Mouse (Mus musculus) MEL (cell line): Measurements from ENCODE around the gene Als2. TPM values are rescaled to one million over a fixed set of nuclear protein-coding genes. Genes with fewer than 3 reads are reported as not detected.

ENCODE experiments used
- DNase-seq: peaks from one replicate; pipeline ENCODE4 v3.0.0; 2011; ENCODE audit warnings: low read depth, low spot score
- H3K27ac ChIP-seq: 2 replicates; pipeline ENCODE4 v1.5.1; 2012; ENCODE audit warnings: low read depth, mild to moderate bottlenecking, control low read depth, low read length, moderate library complexity; ENCODE audit not compliant: control insufficient read depth
- H3K27me3 ChIP-seq, 2 experiments: fragments of 150-350 bp in 1 of 2; sonication (generic) in 1 of 2; 2 replicates each; pipeline ENCODE4 v1.6.1; 2012; ENCODE audit warnings: low read length in 2 of 2, mild to moderate bottlenecking in 2 of 2, improper control_type of control experiment in 1 of 2, moderate library complexity in 1 of 2; ENCODE audit not compliant: insufficient read depth in 2 of 2, control insufficient read depth in 1 of 2
- H3K36me3 ChIP-seq, 2 experiments: 2 replicates each; pipeline ENCODE4 v1.6.1; 2012 to 2014; ENCODE audit warnings: low read length in 2 of 2, improper control_type of control experiment in 1 of 2, inconsistent platforms in 1 of 2, mild to moderate bottlenecking in 1 of 2; ENCODE audit not compliant: insufficient read depth in 2 of 2, control insufficient read depth in 1 of 2
- H3K4me1 ChIP-seq, 2 experiments: fragments of 150-350 bp in 1 of 2; sonication (generic) in 1 of 2; 2 replicates each; pipeline ENCODE4 v1.6.1; 2012; ENCODE audit warnings: low read length in 2 of 2, improper control_type of control experiment in 1 of 2, mild to moderate bottlenecking in 1 of 2; ENCODE audit not compliant: insufficient read depth in 2 of 2, control insufficient read depth in 1 of 2
- H3K4me3 ChIP-seq, 2 experiments: fragments of 150-350 bp in 1 of 2; sonication (generic) in 1 of 2; 2 replicates each; pipeline ENCODE4 v1.5.1; 2012; ENCODE audit warnings: low read depth in 2 of 2, low read length in 2 of 2, mild to moderate bottlenecking in 2 of 2, moderate library complexity in 2 of 2, control low read depth in 1 of 2, improper control_type of control experiment in 1 of 2; ENCODE audit not compliant: control insufficient read depth in 1 of 2, insufficient read depth in 1 of 2
- H3K79me2 ChIP-seq: 2 replicates; pipeline ENCODE4 v1.6.1; 2012; ENCODE audit warnings: mild to moderate bottlenecking, low read length, moderate library complexity; ENCODE audit not compliant: control insufficient read depth, poor library complexity, insufficient read depth
- H3K9ac ChIP-seq: 2 replicates; pipeline ENCODE4 v1.6.1; 2012; ENCODE audit warnings: low read depth, mild to moderate bottlenecking, control low read depth, low read length, moderate library complexity; ENCODE audit not compliant: control insufficient read depth, poor library complexity, severe bottlenecking
- H3K9me3 ChIP-seq: fragments of 150-350 bp; sonication (generic); replicated peaks from 2 replicates; pipeline ENCODE4 v1.6.1; 2012; ENCODE audit warnings: mild to moderate bottlenecking, low read length, improper control_type of control experiment, moderate library complexity; ENCODE audit not compliant: insufficient read depth
- BHLHE40 ChIP-seq: IDR thresholded peaks from 2 replicates; pipeline ENCODE4 v1.6.1; 2012; ENCODE audit warnings: low read depth, mild to moderate bottlenecking, inconsistent platforms, low read length, improper control_type of control experiment, borderline replicate concordance
- CHD1 ChIP-seq: IDR thresholded peaks from 2 replicates; pipeline ENCODE4 v1.6.1; 2012; ENCODE audit warnings: low read depth, mild to moderate bottlenecking, inconsistent platforms, low read length, improper control_type of control experiment
- CTCF ChIP-seq, 3 experiments: IDR thresholded peaks in 2 of 3; conservative IDR thresholded peaks in 1 of 3; 2 replicates each; pipeline ENCODE4 v1.5.1; 2011 to 2012; ENCODE audit warnings: low read length in 3 of 3, low read depth in 2 of 3, mild to moderate bottlenecking in 2 of 3, improper control_type of control experiment in 1 of 3, inconsistent platforms in 1 of 3, mixed read lengths in 1 of 3, moderate library complexity in 1 of 3; ENCODE audit not compliant: control insufficient read depth in 1 of 3, insufficient read depth in 1 of 3, poor library complexity in 1 of 3, severe bottlenecking in 1 of 3
- E2F4 ChIP-seq: IDR thresholded peaks from 2 replicates; pipeline ENCODE4 v1.6.1; 2011; ENCODE audit warnings: low read depth, low read length, improper control_type of control experiment, borderline replicate concordance
- EP300 ChIP-seq, 2 experiments: IDR thresholded peaks; 2 replicates each; pipeline ENCODE4 v1.6.1; 2011; ENCODE audit warnings: improper control_type of control experiment in 2 of 2, low read length in 2 of 2, low read depth in 1 of 2, mild to moderate bottlenecking in 1 of 2
- JUND ChIP-seq: IDR thresholded peaks from 2 replicates; pipeline ENCODE4 v1.6.1; 2011; ENCODE audit warnings: low read depth, mild to moderate bottlenecking, improper control_type of control experiment, low read length
- KAT2A ChIP-seq: conservative IDR thresholded peaks from 2 replicates; pipeline ENCODE4 v1.6.1; 2012; ENCODE audit warnings: low read depth, low read length, improper control_type of control experiment, inconsistent platforms
- MAX ChIP-seq: IDR thresholded peaks from 2 replicates; pipeline ENCODE4 v1.6.1; 2011; ENCODE audit warnings: low read length, improper control_type of control experiment
- MYC ChIP-seq: IDR thresholded peaks from 2 replicates; pipeline ENCODE4 v1.6.1; 2011; ENCODE audit warnings: low read depth, mild to moderate bottlenecking, low read length, improper control_type of control experiment, moderate library complexity
- NELFE ChIP-seq: IDR thresholded peaks from 2 replicates; pipeline ENCODE4 v1.6.1; 2011; ENCODE audit warnings: low read depth, low read length, improper control_type of control experiment
- NRF1 ChIP-seq: IDR thresholded peaks from 2 replicates; pipeline ENCODE4 v1.6.1; 2014; ENCODE audit warnings: low read depth, mild to moderate bottlenecking, inconsistent platforms, low read length, improper control_type of control experiment, moderate library complexity; ENCODE audit not compliant: poor library complexity, insufficient read depth, severe bottlenecking
- TAL1 ChIP-seq: IDR thresholded peaks from 2 replicates; pipeline ENCODE4 v1.6.1; 2012; ENCODE audit warnings: mild to moderate bottlenecking, inconsistent platforms, low read length, moderate library complexity, mixed read lengths
- TBP ChIP-seq: IDR thresholded peaks from 2 replicates; pipeline ENCODE4 v1.8.0; 2011; ENCODE audit warnings: low read depth, low read length, improper control_type of control experiment
- USF1 ChIP-seq: IDR thresholded peaks from 2 replicates; pipeline ENCODE4 v1.6.1; 2014; ENCODE audit warnings: low read depth, mild to moderate bottlenecking, inconsistent platforms, low read length, improper control_type of control experiment, moderate library complexity
- USF2 ChIP-seq, 2 experiments: IDR thresholded peaks; 2 replicates each; pipeline ENCODE4 v1.6.1; 2011 to 2012; ENCODE audit warnings: improper control_type of control experiment in 2 of 2, low read length in 2 of 2, borderline replicate concordance in 1 of 2, inconsistent platforms in 1 of 2, low read depth in 1 of 2, mild to moderate bottlenecking in 1 of 2; ENCODE audit not compliant: insufficient read depth in 1 of 2
- ZC3H11A ChIP-seq: IDR thresholded peaks from 2 replicates; pipeline ENCODE4 v1.6.1; 2012; ENCODE audit warnings: low read depth, mild to moderate bottlenecking, inconsistent platforms, low read length, improper control_type of control experiment
- ZKSCAN1 ChIP-seq: IDR thresholded peaks from 2 replicates; pipeline ENCODE4 v1.6.1; 2012; ENCODE audit warnings: low read depth, mild to moderate bottlenecking, inconsistent platforms, low read length, improper control_type of control experiment, moderate library complexity
- ZMIZ1 ChIP-seq: IDR thresholded peaks from 2 replicates; pipeline ENCODE4 v1.6.1; 2012; ENCODE audit warnings: low read depth, mild to moderate bottlenecking, inconsistent platforms, low read length, improper control_type of control experiment, moderate library complexity
- polyA plus RNA-seq, 2 experiments: library from polyadenylated mRNA; stranded (reverse) in 1 of 2; unstranded in 1 of 2; fragments of >175 nt in 1 of 2; fragments of >200 nt in 1 of 2; gene quantifications; 2 replicates each; pipeline versions ENCODE4 v1.2.1 to v1.2.4; 2012; ENCODE audit warnings: low replicate concordance in 2 of 2, low read depth in 1 of 2; ENCODE audit not compliant: insufficient read length in 2 of 2, insufficient read depth in 1 of 2, missing spikeins in 1 of 2
- total RNA-seq: library from RNA; depleted of rRNA; stranded (reverse); fragments of 300-350 nt; gene quantifications from 2 replicates; pipeline ENCODE4 v1.2.3, GENCODE M21; 2012

Als2 gene
- total and polyA plus RNA-seq, 3 experiments = 7.4 to 8.5 TPM; not detected in 1

- Histone ChIP-seq H3K79me2 (no peaks in the 10 kb centered on the region), H3K27me3 (no peaks in the 10 kb centered on the region), H3K36me3 (no peaks in the 10 kb centered on the region; a peak in 1 of 4 replicates), H3K9ac (no peak overlapping the region), H3K9me3 (no peaks in the 10 kb centered on the region), H3K27ac (no peak overlapping the region), H3K4me3 (no peak overlapping the region), H3K4me1 (0 out of 4 replicates have a peak, but pooled peaks cover 0 to 4% of the 10 kb centered on the region in 2 experiments)
- TF ChIP-seq ZMIZ1 = no peak
- no peak for DNase-seq
These were observed 42.1 kb downstream of the Als2 start for GRCm38 (mm10) chr1:59194979-59195378.

GRCm38 (mm10) chr1:59187786-59188185, 49.2 kb downstream of the Als2 start:
- no peak for DNase-seq
- TF ChIP-seq TBP (no peak), EP300 (IDR thresholded peaks at IDR 0.05; ENCODE audit: low read depth in 1 of 2, low read length in 2 of 2) (no peak), CTCF (IDR thresholded peaks at IDR 0.05 in 2 of 3, conservative IDR thresholded peaks at IDR 0.05 in 1 of 3; ENCODE audit: control insufficient read depth in 1 of 3, insufficient read depth in 1 of 3, low read depth in 2 of 3, low read length in 3 of 3, poor library complexity in 1 of 3, severe bottlenecking in 1 of 3) (no peak), USF2 (IDR thresholded peaks at IDR 0.05; ENCODE audit: borderline replicate concordance in 1 of 2, insufficient read depth in 1 of 2, low read depth in 1 of 2, low read length in 2 of 2) (no peak), MAX (no peak), CHD1 (no peak), ZKSCAN1 (no peak), USF1 (no peak), NELFE (no peak), JUND (no peak), BHLHE40 (no peak), KAT2A (no peak), ZMIZ1 (no peak), ZC3H11A (no peak)
- Histone ChIP-seq H3K4me3 (no peak overlapping the region), H3K79me2 (no peaks in the 10 kb centered on the region), H3K36me3 (peaks cover 0 to 7% of the 10 kb centered on the region in 2 experiments; a peak in 2 of 4 replicates), H3K27me3 (no peaks in the 10 kb centered on the region), H3K9me3 (no peaks in the 10 kb centered on the region), H3K27ac (no peak overlapping the region), H3K4me1 (peaks cover 4 to 7% of the 10 kb centered on the region in 2 experiments), H3K9ac (no peak overlapping the region)

- TF ChIP-seq E2F4 = no peak
- TF ChIP-seq NRF1 = no peak
- no peak for TF ChIP-seq TAL1
- TF ChIP-seq ZC3H11A = no peak
- no peak for TF ChIP-seq CHD1
- no peak for TF ChIP-seq CTCF (IDR thresholded peaks at IDR 0.05 in 2 of 3, conservative IDR thresholded peaks at IDR 0.05 in 1 of 3; ENCODE audit: control insufficient read depth in 1 of 3, insufficient read depth in 1 of 3, low read depth in 2 of 3, low read length in 3 of 3, poor library complexity in 1 of 3, severe bottlenecking in 1 of 3)
- TF ChIP-seq MYC = no peak
- TF ChIP-seq EP300 (IDR thresholded peaks at IDR 0.05; ENCODE audit: low read depth in 1 of 2, low read length in 2 of 2) = no peak
- TF ChIP-seq NELFE = no peak
- no peak for TF ChIP-seq BHLHE40
- DNase-seq = no peak
- Histone ChIP-seq H3K9ac (no peak overlapping the region), H3K27ac (no peak overlapping the region), H3K9me3 (no peaks in the 10 kb centered on the region), H3K4me3 (no peak overlapping the region), H3K27me3 (no peaks in the 10 kb centered on the region), H3K79me2 (no peaks in the 10 kb centered on the region), H3K4me1 (peaks cover 10 to 19% of the 10 kb centered on the region in 2 experiments), H3K36me3 (peaks cover 0 to 21% of the 10 kb centered on the region in 2 experiments; a peak in 2 of 4 replicates)
These were observed 50.7 kb downstream of the Als2 start for GRCm38 (mm10) chr1:59186317-59186716.
